Mouse (Mus musculus): ENCODE measurements around the gene Olfr1408.

Gene Olfr1408

GRCm38 (mm10) chr1:173137274-173137673 is at the start of gene Olfr1408:
Gene Olfr1408, minus strand, starts transcription at chr1:173137374.
- DNase-seq, result no peak

- DNase-seq, result no peak
These were observed 37.1 kb upstream of the Olfr1408 start for GRCm38 (mm10) chr1:173174154-173174842.

Measured in cerebellum, adult 11-12 months (tissue).